10 mouse cellular contexts compared by ENCODE assay signal in the genomic region with DNA sequence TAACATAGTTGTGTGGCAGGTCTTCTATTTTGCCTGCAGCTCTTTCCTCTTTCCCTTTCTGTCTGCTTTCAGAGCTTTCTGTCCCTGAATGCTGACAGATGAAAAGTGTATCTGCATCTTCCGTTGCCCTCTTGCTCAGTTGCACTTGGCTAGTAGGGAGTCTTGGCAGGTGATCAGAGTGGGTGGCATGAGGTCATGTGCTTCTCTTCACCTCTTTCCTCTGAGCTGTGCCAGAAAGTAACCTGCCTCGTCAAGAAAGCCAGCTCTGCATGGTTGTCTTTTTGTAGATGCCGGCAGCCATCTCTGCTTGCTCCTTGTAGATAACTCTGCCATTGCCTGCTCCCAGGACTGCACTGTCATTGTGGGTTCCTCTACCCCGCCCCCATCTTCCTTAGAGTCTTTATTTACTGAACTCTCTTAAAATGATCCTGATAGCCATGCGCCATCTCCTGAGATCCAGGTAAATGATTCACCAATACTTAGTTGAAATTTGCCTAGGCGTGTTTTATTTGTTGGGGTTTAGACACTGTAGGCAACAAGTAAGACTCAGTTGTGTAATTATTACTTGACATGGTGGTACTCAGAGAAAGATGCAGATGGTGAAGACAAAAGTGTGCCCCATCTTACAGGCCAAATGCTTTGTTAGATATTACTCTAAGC.
A peak's percentile ranks its signal among the peaks of the same experiment; 100 is the strongest.
DNase-seq lines count a peak whose midpoint lies in the region; ATAC-seq and TF ChIP-seq lines count a peak whose summit lies in the region.
"Had no signal": no experiment of that assay in that cellular context is flagged by ENCODE, and none has a peak within 500 bp of the region (broad histone marks: within the 10 kb centered on the region; RNA-seq: fewer than 3 reads in every experiment).

No protein-coding gene starts in this region.

- WGBS in cerebellum, adult 2 months: 53% methylated on average over 6 of the region's 6 CpGs
- WGBS in liver, embryonic 11.5 days: 45% methylated on average over 6 of the region's 6 CpGs
- WGBS in forebrain, embryonic 10.5 days: 89% methylated on average over 6 of the region's 6 CpGs

- H3K79me2 ChIP-seq in MEL (ENCODE audit: control insufficient read depth, insufficient read depth, low read length, poor library complexity): no peaks in the 10 kb centered on the region

- no peak for TF ChIP-seq POLR2A in cerebellum, adult 2 months (IDR thresholded peaks at IDR 0.05; ENCODE audit: borderline replicate concordance, insufficient read depth, low read length)
- no peak for TF ChIP-seq POLR2A in MEL (IDR thresholded peaks at IDR 0.05; ENCODE audit: control insufficient read depth in 1 of 2, insufficient read depth in 1 of 2, low read depth in 1 of 2, low read length in 2 of 2, poor library complexity in 1 of 2)

- H3K27me3 ChIP-seq in cerebellum, adult 2 months (ENCODE audit: control insufficient read depth, insufficient read depth, low read length): no peaks in the 10 kb centered on the region
- no peaks in the 10 kb centered on the region for H3K27me3 ChIP-seq in MEL (ENCODE audit: control insufficient read depth in 1 of 2, insufficient read depth in 2 of 2, low read length in 2 of 2)
- no peaks in the 10 kb centered on the region for H3K27me3 ChIP-seq in liver, embryonic 11.5 days (replicated peaks; ENCODE audit: control insufficient read depth, insufficient read depth, low read length)
- no peaks in the 10 kb centered on the region for H3K27me3 ChIP-seq in forebrain, embryonic 10.5 days (ENCODE audit: poor library complexity, severe bottlenecking)
- H3K27me3 ChIP-seq: heart, embryonic 13.5 days had no signal

- no peak overlapping the region for H3K27ac ChIP-seq in cerebellum, adult 2 months (ENCODE audit: insufficient read depth, low read length)
- no peak overlapping the region for H3K27ac ChIP-seq in MEL (ENCODE audit: control insufficient read depth, low read depth, low read length)
- no peak overlapping the region for H3K27ac ChIP-seq in liver, embryonic 11.5 days (ENCODE audit: low read depth, low read length)
- no peak overlapping the region for H3K27ac ChIP-seq in forebrain, embryonic 10.5 days
- H3K27ac ChIP-seq: heart, embryonic 13.5 days had no signal

- peak overlapping the region; percentile 14; the same call in 1 of the 2 replicates for H3K4me2 ChIP-seq in liver, embryonic 11.5 days
- H3K4me2 ChIP-seq: heart, embryonic 13.5 days had no signal

- H3K9ac ChIP-seq in MEL (ENCODE audit: control insufficient read depth, low read depth, low read length, poor library complexity, severe bottlenecking): no peak overlapping the region
- no peak overlapping the region for H3K9ac ChIP-seq in liver, embryonic 11.5 days (ENCODE audit: low read depth, low read length)
- H3K9ac ChIP-seq: heart, embryonic 13.5 days had no signal

- peak; percentile 93 for ATAC-seq in liver, embryonic 11.5 days (replicated peaks; ENCODE audit: low FRiP score)
- ATAC-seq in inflammation-experienced regulatory T-cells, adult 6 months: no peak
- ATAC-seq: lung, postnatal 0 days had no signal

- no peak for TF ChIP-seq RAD21 in MEL (IDR thresholded peaks at IDR 0.05; ENCODE audit: low read depth, low read length)

- peak; percentile 15 to 33 for DNase-seq in cerebellum, adult 2 months
- no peak for DNase-seq in cerebellum, adult 9-10 months
- peak; percentile 37 for DNase-seq in MEL (ENCODE audit: low read depth, low spot score)
- peak; percentile 84 for DNase-seq in kidney, adult 18-20 months
- DNase-seq in liver, embryonic 11.5 days (ENCODE audit: low spot score): peak; percentile 35
- no peak for DNase-seq in layer of hippocampus, adult 18-20 months (ENCODE audit: low spot score in 2 of 2)
- no peak for DNase-seq in forebrain, embryonic 10.5 days (ENCODE audit: extremely low spot score, low spot score)

- H3K9me3 ChIP-seq in MEL (replicated peaks; ENCODE audit: insufficient read depth, low read length): no peaks in the 10 kb centered on the region
- H3K9me3 ChIP-seq in liver, embryonic 11.5 days (ENCODE audit: control insufficient read depth, low read length): no peaks in the 10 kb centered on the region
- H3K9me3 ChIP-seq in forebrain, embryonic 10.5 days: no peaks in the 10 kb centered on the region
- H3K9me3 ChIP-seq: heart, embryonic 13.5 days had no signal

- no peak for TF ChIP-seq EP300 in MEL (IDR thresholded peaks at IDR 0.05; ENCODE audit: low read depth in 1 of 2, low read length in 2 of 2)

- no peak overlapping the region for H3K4me3 ChIP-seq in cerebellum, adult 2 months (replicated peaks; ENCODE audit: insufficient read depth, low read depth, low read length)
- peak overlapping the region in 1 of 2 experiments; percentile 26; a peak in 1 of 4 replicates for H3K4me3 ChIP-seq in MEL (ENCODE audit: control insufficient read depth in 1 of 2, insufficient read depth in 1 of 2, low read depth in 2 of 2, low read length in 2 of 2)
- H3K4me3 ChIP-seq in liver, embryonic 11.5 days (ENCODE audit: low read depth, low read length): no peak overlapping the region
- H3K4me3 ChIP-seq in forebrain, embryonic 10.5 days: no peak overlapping the region
- H3K4me3 ChIP-seq: heart, embryonic 13.5 days had no signal

- H3K4me1 ChIP-seq in cerebellum, adult 2 months (ENCODE audit: control insufficient read depth, insufficient read depth, low read length): peaks cover 5% of the 10 kb centered on the region
- no peaks in the 10 kb centered on the region for H3K4me1 ChIP-seq in MEL (ENCODE audit: control insufficient read depth in 1 of 2, insufficient read depth in 2 of 2, low read length in 2 of 2)
- H3K4me1 ChIP-seq in liver, embryonic 11.5 days (replicated peaks; ENCODE audit: control insufficient read depth, insufficient read depth, low read length): no peaks in the 10 kb centered on the region
- no peaks in the 10 kb centered on the region for H3K4me1 ChIP-seq in forebrain, embryonic 10.5 days
- H3K4me1 ChIP-seq: heart, embryonic 13.5 days had no signal

- no peak for TF ChIP-seq CTCF in cerebellum, adult 2 months (IDR thresholded peaks at IDR 0.05; ENCODE audit: borderline replicate concordance, insufficient read depth, low read depth, low read length)
- no peak for TF ChIP-seq CTCF in MEL (IDR thresholded peaks at IDR 0.05 in 2 of 3, conservative IDR thresholded peaks at IDR 0.05 in 1 of 3; ENCODE audit: control insufficient read depth in 1 of 3, insufficient read depth in 1 of 3, low read depth in 2 of 3, low read length in 3 of 3, poor library complexity in 1 of 3, severe bottlenecking in 1 of 3)

- H3K36me3 ChIP-seq in MEL (ENCODE audit: control insufficient read depth in 1 of 2, insufficient read depth in 2 of 2, low read length in 2 of 2): no peaks in the 10 kb centered on the region
- H3K36me3 ChIP-seq in liver, embryonic 11.5 days (ENCODE audit: control insufficient read depth, insufficient read depth, low read length): no peaks in the 10 kb centered on the region
- no peaks in the 10 kb centered on the region for H3K36me3 ChIP-seq in forebrain, embryonic 10.5 days (replicated peaks)
- H3K36me3 ChIP-seq: heart, embryonic 13.5 days had no signal

TF ChIP-seq in MEL, 35 proteins besides CTCF, POLR2A, EP300 and RAD21:
- TF ChIP-seq USF1 (IDR thresholded peaks at IDR 0.05; ENCODE audit: low read depth, low read length) (peak; percentile 45; the same call in 1 of the 2 replicates), TBP (IDR thresholded peaks at IDR 0.05; ENCODE audit: low read depth, low read length) (no peak)

Comparison
In these comparisons a context has a peak if more than half of its experiments do, and no peak if none do; other contexts are left out.
1. DNase-seq: peak in cerebellum, adult 2 months (2 of 2), MEL (single experiment), kidney, adult 18-20 months (single experiment) and liver, embryonic 11.5 days (single experiment); none in cerebellum, adult 9-10 months (single experiment), layer of hippocampus, adult 18-20 months (0 of 2) and forebrain, embryonic 10.5 days (single experiment).